Mouse (Mus musculus) cerebellum, adult 2 months (tissue): ENCODE results near the gene Ccn5.

Experiments
- CTCF ChIP-seq: fragments of 200-500 bp; IDR thresholded peaks from 2 replicates; pipeline ENCODE4 v1.5.1; 2011; ENCODE audit warnings: low read depth, mild to moderate bottlenecking, control low read depth, low read length, moderate library complexity, borderline replicate concordance; ENCODE audit not compliant: insufficient read depth
- POLR2A ChIP-seq: fragments of 200-500 bp; IDR thresholded peaks from 2 replicates; pipeline ENCODE4 v1.6.1; 2011; ENCODE audit warnings: low read length, control low read depth, borderline replicate concordance; ENCODE audit not compliant: insufficient read depth

- TF ChIP-seq CTCF (no peak), POLR2A (no peak)
These were observed 36.8 kb upstream of the Ccn5 start for GRCm38 (mm10) chr2:163783901-163784300.
